Mouse (Mus musculus): ENCODE results near the gene Reg3g.

GRCm38 (mm10) chr6:78462360-78462759 is 6.3 kb downstream of the Reg3g start:
- TF ChIP-seq CTCF (conservative IDR thresholded peaks at IDR 0.05; ENCODE audit: low read length) (no peak), POU5F1 (IDR thresholded peaks at IDR 0.05; ENCODE audit: borderline replicate concordance, low read length) (no peak)
